Mouse (Mus musculus): ENCODE results near the gene Nwd2. TPM values are rescaled to one million over a fixed set of nuclear protein-coding genes. Genes with fewer than 3 reads are reported as not detected.

The Nwd2 gene
- polyA plus RNA-seq, 1 experiment from 2014 or later: 0.23 TPM

DNA sequence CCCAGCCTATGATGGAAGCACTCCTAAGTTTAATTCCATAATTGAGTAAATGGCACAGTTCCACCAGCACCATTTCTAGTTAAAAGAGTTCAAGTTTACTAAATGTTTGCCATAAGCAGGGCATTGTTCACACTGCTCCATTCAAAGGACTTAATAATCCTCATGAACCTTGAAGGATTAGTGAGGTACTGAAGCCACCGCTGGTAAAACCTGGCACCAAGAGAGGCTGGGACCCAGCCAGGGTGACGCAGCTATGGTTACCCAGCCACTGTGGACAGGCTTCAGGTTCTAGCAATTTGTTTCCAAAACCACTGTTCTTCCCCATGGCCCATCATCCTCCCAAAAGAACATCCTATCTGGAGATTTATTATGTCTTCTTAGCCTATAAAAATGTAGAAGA is 124.1 kb downstream of the Nwd2 start:
- Histone ChIP-seq H3K9ac (ENCODE audit: low read depth, low read length) (no peak overlapping the region), H3K4me3 (ENCODE audit: low read length) (no peak overlapping the region), H3K27ac (ENCODE audit: low read length) (no peak overlapping the region), H3K27me3 (replicated peaks; ENCODE audit: control insufficient read depth, insufficient read depth, low read length) (no peaks in the 10 kb centered on the region), H3K9me3 (ENCODE audit: control insufficient read depth, low read length) (no peaks in the 10 kb centered on the region), H3K4me1 (ENCODE audit: control insufficient read depth, insufficient read depth, low read length) (no peaks in the 10 kb centered on the region), H3K4me2 (ENCODE audit: low read depth, low read length) (no peak overlapping the region), H3K36me3 (ENCODE audit: control insufficient read depth, insufficient read depth, low read length) (no peaks in the 10 kb centered on the region)
- ATAC-seq: no peak
- 83% methylated on average over 2 of the region's 2 CpGs for WGBS

DNA sequence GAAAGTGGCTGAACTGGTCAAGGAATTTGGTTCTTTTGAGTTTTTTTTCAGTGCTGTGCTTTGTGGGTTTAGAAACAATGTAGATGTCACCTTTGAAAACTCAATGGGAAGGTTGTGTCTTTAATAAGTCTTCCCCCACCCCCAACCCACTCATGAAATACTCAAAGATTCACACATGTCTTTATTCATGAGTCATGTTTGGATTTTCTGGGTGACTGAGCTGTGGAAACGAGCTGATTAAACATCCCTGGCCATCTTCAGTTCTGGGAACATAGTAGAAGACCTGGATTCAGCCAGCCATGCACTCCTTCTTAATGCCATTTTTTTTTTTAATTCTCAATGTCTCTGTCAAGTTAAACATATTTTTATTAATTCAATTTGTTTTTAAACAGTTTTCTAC is 124.7 kb downstream of the Nwd2 start:
- no peak for ATAC-seq
- H3K9me3 ChIP-seq (ENCODE audit: control insufficient read depth, low read length): no peaks in the 10 kb centered on the region
- H3K27ac ChIP-seq (ENCODE audit: low read length): no peak overlapping the region
- WGBS: 71% methylated on average over 1 of the region's 1 CpGs
- H3K9ac ChIP-seq (ENCODE audit: low read depth, low read length): no peak overlapping the region
- no peaks in the 10 kb centered on the region for H3K36me3 ChIP-seq (ENCODE audit: control insufficient read depth, insufficient read depth, low read length)
- H3K4me1 ChIP-seq (ENCODE audit: control insufficient read depth, insufficient read depth, low read length): no peaks in the 10 kb centered on the region
- no peak overlapping the region for H3K4me2 ChIP-seq (ENCODE audit: low read depth, low read length)
- no peaks in the 10 kb centered on the region for H3K27me3 ChIP-seq (replicated peaks; ENCODE audit: control insufficient read depth, insufficient read depth, low read length)
- H3K4me3 ChIP-seq (ENCODE audit: low read length): no peak overlapping the region

DNA sequence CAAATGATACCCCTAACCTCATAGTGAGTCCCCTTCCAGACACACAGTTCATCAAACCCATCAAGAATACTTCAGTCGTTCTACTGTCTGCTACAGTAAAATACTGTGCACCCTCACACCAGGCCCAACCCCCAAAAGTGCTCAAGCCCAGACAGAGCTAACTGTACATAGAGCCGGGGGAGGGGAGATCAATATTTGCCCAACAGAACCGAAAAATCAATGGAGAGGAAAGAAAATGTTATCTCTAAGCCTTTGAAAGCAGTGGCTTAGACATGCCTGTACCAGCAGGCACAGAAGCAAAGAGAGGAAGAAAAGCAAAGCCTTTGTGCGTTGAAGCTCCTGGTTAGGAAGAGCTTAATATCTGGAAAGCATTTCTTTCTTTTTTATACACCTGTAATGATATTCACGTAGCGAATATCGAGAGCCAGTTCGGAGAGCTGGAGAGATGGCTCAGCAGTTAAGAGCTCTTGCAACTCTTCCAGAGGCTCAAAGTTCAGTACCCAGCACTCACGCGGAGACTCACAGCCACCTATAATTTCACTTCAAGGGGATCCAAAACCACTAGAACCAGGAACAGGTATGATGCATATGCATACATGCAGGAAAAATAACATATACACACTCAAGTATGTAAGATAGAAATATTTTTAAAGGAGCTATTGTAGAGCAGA is 139.4 kb downstream of the Nwd2 start:
- H3K4me1 ChIP-seq (ENCODE audit: control insufficient read depth, insufficient read depth, low read length): no peaks in the 10 kb centered on the region
- no peak overlapping the region for H3K4me2 ChIP-seq (ENCODE audit: low read depth, low read length)
- ATAC-seq: no peak
- no peaks in the 10 kb centered on the region for H3K27me3 ChIP-seq (replicated peaks; ENCODE audit: control insufficient read depth, insufficient read depth, low read length)
- no peak overlapping the region for H3K4me3 ChIP-seq (ENCODE audit: low read length)
- 65% methylated on average over 10 of the region's 10 CpGs for whole genome bisulfite sequencing
- H3K27ac ChIP-seq (ENCODE audit: low read length): no peak overlapping the region
- no peaks in the 10 kb centered on the region for H3K36me3 ChIP-seq (ENCODE audit: control insufficient read depth, insufficient read depth, low read length)
- no peak overlapping the region for H3K9ac ChIP-seq (ENCODE audit: low read depth, low read length)
- no peaks in the 10 kb centered on the region for H3K9me3 ChIP-seq (ENCODE audit: control insufficient read depth, low read length)

- Histone ChIP-seq H3K4me1 (ENCODE audit: control insufficient read depth, insufficient read depth, low read length) (0 out of 2 replicates have a peak, but pooled peaks cover 3% of the 10 kb centered on the region), H3K4me2 (ENCODE audit: low read depth, low read length) (peak within 1 kb of the TSS; percentile 84), H3K4me3 (ENCODE audit: low read length) (peak within 1 kb of the TSS; percentile 58), H3K27me3 (replicated peaks; ENCODE audit: control insufficient read depth, insufficient read depth, low read length) (no peaks in the 10 kb centered on the region), H3K27ac (ENCODE audit: low read length) (peak within 1 kb of the TSS; percentile 47; the same call in 1 of the 2 replicates), H3K9me3 (ENCODE audit: control insufficient read depth, low read length) (no peaks in the 10 kb centered on the region), H3K36me3 (ENCODE audit: control insufficient read depth, insufficient read depth, low read length) (no peaks in the 10 kb centered on the region), H3K9ac (ENCODE audit: low read depth, low read length) (peak within 1 kb of the TSS; percentile 79)
- peak; percentile 93 for ATAC-seq
- 2% methylated on average over 42 of the region's 42 CpGs for WGBS
Observed at GRCm38 (mm10) chr5:63811819-63812508, 163.1 kb downstream of the Nwd2 start, which contains the start of gene 0610040J01Rik. Gene 0610040J01Rik, plus strand, starts transcription at chr5:63812363.

DNA sequence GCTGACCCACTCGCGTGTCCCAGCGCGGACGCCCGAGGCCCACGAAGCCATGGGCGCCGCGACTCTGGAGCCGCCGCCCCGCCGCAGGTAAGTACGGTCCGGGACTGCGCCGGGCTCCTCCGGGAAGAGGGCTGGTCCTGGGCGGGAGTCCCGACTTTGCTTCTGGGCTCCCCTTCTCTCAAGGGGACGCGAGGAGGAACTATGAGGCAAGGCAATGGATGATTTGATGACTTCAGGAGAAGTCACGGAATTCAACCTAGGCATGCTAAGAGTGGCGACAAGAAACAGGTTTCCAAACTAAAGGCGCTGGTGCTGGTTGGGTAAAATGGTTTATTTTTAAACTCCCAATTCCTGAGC is 163.6 kb downstream of the Nwd2 start:
- H3K9ac ChIP-seq (ENCODE audit: low read depth, low read length): peak overlapping the region; percentile 79
- H3K4me2 ChIP-seq (ENCODE audit: low read depth, low read length): peak overlapping the region; percentile 84
- H3K27ac ChIP-seq (ENCODE audit: low read length): peak overlapping the region; percentile 47; the same call in 1 of the 2 replicates
- H3K9me3 ChIP-seq (ENCODE audit: control insufficient read depth, low read length): no peaks in the 10 kb centered on the region
- H3K36me3 ChIP-seq (ENCODE audit: control insufficient read depth, insufficient read depth, low read length): no peaks in the 10 kb centered on the region
- H3K4me1 ChIP-seq (ENCODE audit: control insufficient read depth, insufficient read depth, low read length): 0 out of 2 replicates have a peak, but pooled peaks cover 3% of the 10 kb centered on the region
- ATAC-seq: no peak
- H3K4me3 ChIP-seq (ENCODE audit: low read length): peak overlapping the region; percentile 58
- WGBS: under 1% methylated on average over 26 of the region's 26 CpGs
- no peaks in the 10 kb centered on the region for H3K27me3 ChIP-seq (replicated peaks; ENCODE audit: control insufficient read depth, insufficient read depth, low read length)

GRCm38 (mm10) chr5:63816643-63817042 is 167.7 kb downstream of the Nwd2 start:
- Histone ChIP-seq H3K36me3 (ENCODE audit: control insufficient read depth, insufficient read depth, low read length) (no peaks in the 10 kb centered on the region), H3K4me1 (ENCODE audit: control insufficient read depth, insufficient read depth, low read length) (peaks cover 25% of the 10 kb centered on the region), H3K4me2 (ENCODE audit: low read depth, low read length) (no peak overlapping the region), H3K27me3 (replicated peaks; ENCODE audit: control insufficient read depth, insufficient read depth, low read length) (no peaks in the 10 kb centered on the region), H3K9ac (ENCODE audit: low read depth, low read length) (no peak overlapping the region), H3K9me3 (ENCODE audit: control insufficient read depth, low read length) (no peaks in the 10 kb centered on the region), H3K27ac (ENCODE audit: low read length) (no peak overlapping the region; the same call in none of the 2 replicates), H3K4me3 (ENCODE audit: low read length) (no peak overlapping the region)
- WGBS: 58% methylated on average over 7 of the region's 7 CpGs
- ATAC-seq: peak; percentile 67

DNA sequence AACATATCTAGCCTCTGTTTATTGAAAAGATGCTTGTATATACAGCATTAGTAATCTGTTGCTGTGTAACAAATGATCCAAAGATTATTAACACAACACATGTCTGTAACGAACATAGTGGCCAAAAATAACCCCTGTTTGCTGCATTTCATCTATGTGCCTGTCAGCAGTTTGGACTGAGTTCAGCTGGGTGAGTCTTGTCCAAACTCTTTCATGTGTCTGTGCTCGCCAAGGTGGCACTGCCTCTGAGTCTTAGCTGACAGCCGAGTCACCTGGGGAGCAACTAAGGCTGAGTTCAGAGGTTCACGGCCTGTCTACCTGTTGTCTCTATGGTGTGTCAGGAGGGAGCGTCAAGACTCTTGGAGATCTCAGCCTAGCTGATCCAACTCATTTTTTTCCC is 168.4 kb downstream of the Nwd2 start:
- peaks cover 27% of the 10 kb centered on the region for H3K4me1 ChIP-seq (ENCODE audit: control insufficient read depth, insufficient read depth, low read length)
- H3K9ac ChIP-seq (ENCODE audit: low read depth, low read length): no peak overlapping the region
- WGBS: 52% methylated on average over 5 of the region's 5 CpGs
- H3K4me3 ChIP-seq (ENCODE audit: low read length): no peak overlapping the region
- H3K9me3 ChIP-seq (ENCODE audit: control insufficient read depth, low read length): no peaks in the 10 kb centered on the region
- H3K27ac ChIP-seq (ENCODE audit: low read length): peak overlapping the region; percentile 71
- no peaks in the 10 kb centered on the region for H3K27me3 ChIP-seq (replicated peaks; ENCODE audit: control insufficient read depth, insufficient read depth, low read length)
- 0 out of 2 replicates have a peak, but pooled peaks have one; percentile 19 for ATAC-seq
- no peaks in the 10 kb centered on the region for H3K36me3 ChIP-seq (ENCODE audit: control insufficient read depth, insufficient read depth, low read length)
- no peak overlapping the region for H3K4me2 ChIP-seq (ENCODE audit: low read depth, low read length)

DNA sequence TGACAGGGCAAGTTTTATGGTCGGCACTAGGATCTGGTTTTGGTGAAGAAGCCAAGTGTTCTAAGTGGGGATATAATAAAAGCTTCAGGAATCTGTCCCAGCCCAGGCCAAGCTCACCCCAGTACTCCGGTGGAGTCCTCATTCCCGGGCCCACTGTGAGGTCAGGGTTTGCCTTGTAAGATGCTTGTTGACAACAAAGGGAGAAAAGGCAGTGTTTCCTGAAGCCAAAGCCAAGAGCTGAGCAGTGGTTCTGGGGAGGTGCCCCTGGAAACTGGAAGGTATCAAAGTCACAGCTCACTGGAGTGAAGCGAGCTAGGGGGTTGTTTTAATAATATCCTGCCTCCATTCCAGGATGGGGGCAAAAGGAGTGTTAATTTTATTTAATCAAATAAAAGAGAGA is 170.1 kb downstream of the Nwd2 start:
- H3K4me2 ChIP-seq (ENCODE audit: low read depth, low read length): no peak overlapping the region
- no peak overlapping the region for H3K4me3 ChIP-seq (ENCODE audit: low read length)
- peaks cover 31% of the 10 kb centered on the region for H3K4me1 ChIP-seq (ENCODE audit: control insufficient read depth, insufficient read depth, low read length)
- H3K27ac ChIP-seq (ENCODE audit: low read length): peak overlapping the region; percentile 53
- 31% methylated on average over 4 of the region's 4 CpGs for WGBS
- no peaks in the 10 kb centered on the region for H3K9me3 ChIP-seq (ENCODE audit: control insufficient read depth, low read length)
- no peaks in the 10 kb centered on the region for H3K27me3 ChIP-seq (replicated peaks; ENCODE audit: control insufficient read depth, insufficient read depth, low read length)
- ATAC-seq: no peak
- H3K36me3 ChIP-seq (ENCODE audit: control insufficient read depth, insufficient read depth, low read length): no peaks in the 10 kb centered on the region
- H3K9ac ChIP-seq (ENCODE audit: low read depth, low read length): 0 out of 2 replicates have a peak overlapping the region, but pooled peaks have one; percentile 24

- Histone ChIP-seq H3K27me3 (replicated peaks; ENCODE audit: control insufficient read depth, insufficient read depth, low read length) (no peaks in the 10 kb centered on the region), H3K4me3 (ENCODE audit: low read length) (no peak overlapping the region), H3K36me3 (ENCODE audit: control insufficient read depth, insufficient read depth, low read length) (no peaks in the 10 kb centered on the region), H3K4me1 (ENCODE audit: control insufficient read depth, insufficient read depth, low read length) (peaks cover 31% of the 10 kb centered on the region), H3K4me2 (ENCODE audit: low read depth, low read length) (no peak overlapping the region), H3K9me3 (ENCODE audit: control insufficient read depth, low read length) (no peaks in the 10 kb centered on the region), H3K27ac (ENCODE audit: low read length) (no peak overlapping the region), H3K9ac (ENCODE audit: low read depth, low read length) (no peak overlapping the region)
- no peak for ATAC-seq
- 67% methylated on average over 6 of the region's 6 CpGs for WGBS
Observed at GRCm38 (mm10) chr5:63819519-63819918, 170.6 kb downstream of the Nwd2 start.
